Mouse (Mus musculus) thymus, postnatal 36 days (tissue): ENCODE results near the gene Zdhhc4.

ENCODE experiments used
- DNase-seq, 2 experiments: peaks; one replicate each; pipeline ENCODE4 v3.0.0; 2022; ENCODE audit warnings: mixed read lengths in 2 of 2

Zdhhc4 gene

GRCm38 (mm10) chr5:143317288-143317610, 11.8 kb downstream of the Zdhhc4 start:
- no peak for DNase-seq

- no peak for DNase-seq
Observed at GRCm38 (mm10) chr5:143316605-143317287, 12.3 kb downstream of the Zdhhc4 start.

GRCm38 (mm10) chr5:143315514-143315888, 13.6 kb downstream of the Zdhhc4 start:
- no peak for DNase-seq

GRCm38 (mm10) chr5:143314730-143315513, 14.1 kb downstream of the Zdhhc4 start, which contains the start of gene E130309D02Rik:
E130309D02Rik (minus strand) TSS chr5:143315360.
- peak; percentile 90 for DNase-seq

GRCm38 (mm10) chr5:143314183-143314729, 14.8 kb downstream of the Zdhhc4 start:
- no peak for DNase-seq

GRCm38 (mm10) chr5:143311886-143312285, 17.2 kb downstream of the Zdhhc4 start:
- peak; percentile 74 to 77 for DNase-seq

- no peak for DNase-seq
Observed at GRCm38 (mm10) chr5:143309916-143310315, 19.1 kb downstream of the Zdhhc4 start.

- no peak for DNase-seq
Observed at GRCm38 (mm10) chr5:143308825-143309224, 20.2 kb downstream of the Zdhhc4 start.

- DNase-seq, result no peak
Observed at GRCm38 (mm10) chr5:143304251-143304650, 24.8 kb downstream of the Zdhhc4 start.

- DNase-seq, result no peak
Observed at GRCm38 (mm10) chr5:143301296-143301695, 27.8 kb downstream of the Zdhhc4 start.

- peak; percentile 45 to 56 for DNase-seq
Observed at GRCm38 (mm10) chr5:143299686-143300085, 29.4 kb downstream of the Zdhhc4 start.

GRCm38 (mm10) chr5:143298391-143298790, 30.7 kb downstream of the Zdhhc4 start:
- no peak for DNase-seq

GRCm38 (mm10) chr5:143297986-143298385, 31.1 kb downstream of the Zdhhc4 start:
- DNase-seq, result no peak

GRCm38 (mm10) chr5:143295330-143295729, 33.7 kb downstream of the Zdhhc4 start:
- no peak for DNase-seq

- no peak for DNase-seq
Observed at GRCm38 (mm10) chr5:143294862-143295261, 34.2 kb downstream of the Zdhhc4 start.

GRCm38 (mm10) chr5:143293404-143293803, 35.7 kb downstream of the Zdhhc4 start, which contains the start of gene Zfp853:
Zfp853 (minus strand) TSS chr5:143293623.
- no peak for DNase-seq

GRCm38 (mm10) chr5:143292879-143293278, 36.2 kb downstream of the Zdhhc4 start:
- DNase-seq, result no peak

- DNase-seq, result no peak
Observed at GRCm38 (mm10) chr5:143289299-143289698, 39.8 kb downstream of the Zdhhc4 start.

GRCm38 (mm10) chr5:143288378-143288911, 40.6 kb downstream of the Zdhhc4 start:
- no peak for DNase-seq

GRCm38 (mm10) chr5:143287774-143288328, 41.2 kb downstream of the Zdhhc4 start:
- DNase-seq, result peak; percentile 30 to 45

GRCm38 (mm10) chr5:143284762-143285161, 44.3 kb downstream of the Zdhhc4 start:
- no peak for DNase-seq

- no peak for DNase-seq
Observed at GRCm38 (mm10) chr5:143279247-143279646, 49.8 kb downstream of the Zdhhc4 start.

- DNase-seq, result no peak
Observed at GRCm38 (mm10) chr5:143275761-143276160, 53.3 kb downstream of the Zdhhc4 start.
